Mouse (Mus musculus) macrophage (primary cell): ENCODE data around the gene Mul1. TPM values are rescaled to one million over a fixed set of nuclear protein-coding genes. Genes with fewer than 3 reads are reported as not detected.

Source experiments
- H3K27ac ChIP-seq: fragments of 350-480 bp; formaldehyde crosslinking; 2 replicates; pipeline ENCODE4 v1.9.0; 2021
- H3K36me3 ChIP-seq: fragments of 350-480 bp; formaldehyde crosslinking; 2 replicates; pipeline ENCODE4 v1.9.0; 2021; ENCODE audit errors: inconsistent target
- H3K4me3 ChIP-seq: fragments of 350-480 bp; formaldehyde crosslinking; 2 replicates; pipeline ENCODE4 v1.9.0; 2021; ENCODE audit errors: inconsistent target
- H3K79me2 ChIP-seq: fragments of 350-480 bp; formaldehyde crosslinking; 2 replicates; pipeline ENCODE4 v1.9.0; 2021; ENCODE audit errors: inconsistent target
- WGBS: methylation state at CpG from one replicate; pipeline ENCODE4 v1.1.7; 2026; ENCODE audit warnings: inconsistent platforms; ENCODE audit not compliant: missing documents; 5-methylcytosine and 5-hydroxymethylcytosine counted together
- polyA plus RNA-seq: library from polyadenylated mRNA; stranded (reverse); fragments of 250-400 nt; gene quantifications from 3 replicates; pipeline ENCODE4 v1.2.4, GENCODE M21; 2018; ENCODE audit warnings: inconsistent platforms

Gene Mul1
- polyA plus RNA-seq, 1 experiment from 2014 or later = 10.2 TPM

GRCm38 (mm10) chr4:138462971-138463831 is 28.7 kb downstream of the Mul1 start:
- Histone ChIP-seq H3K36me3 (no peaks in the 10 kb centered on the region), H3K27ac (no peak overlapping the region), H3K4me3 (no peak overlapping the region), H3K79me2 (no peaks in the 10 kb centered on the region)
- WGBS = 3% methylated on average over 11 of the region's 11 CpGs

- Histone ChIP-seq H3K36me3 (no peaks in the 10 kb centered on the region), H3K79me2 (no peaks in the 10 kb centered on the region), H3K27ac (no peak overlapping the region), H3K4me3 (no peak overlapping the region)
- WGBS = 5% methylated on average over 11 of the region's 11 CpGs
Observed at GRCm38 (mm10) chr4:138463832-138464487, 29.5 kb downstream of the Mul1 start.

GRCm38 (mm10) chr4:138464667-138465353 is 30.3 kb downstream of the Mul1 start:
- H3K4me3 ChIP-seq = no peak overlapping the region
- no peak overlapping the region for H3K27ac ChIP-seq
- H3K36me3 ChIP-seq = no peaks in the 10 kb centered on the region
- H3K79me2 ChIP-seq = no peaks in the 10 kb centered on the region
- WGBS = 4% methylated on average over 18 of the region's 22 CpGs

- Histone ChIP-seq H3K4me3 (no peak overlapping the region), H3K36me3 (no peaks in the 10 kb centered on the region), H3K79me2 (no peaks in the 10 kb centered on the region), H3K27ac (no peak overlapping the region)
- 32% methylated on average over 8 of the region's 8 CpGs for WGBS
Observed at GRCm38 (mm10) chr4:138465446-138465845, 31.0 kb downstream of the Mul1 start.

GRCm38 (mm10) chr4:138466690-138467089 is 32.2 kb downstream of the Mul1 start:
- Histone ChIP-seq H3K27ac (no peak overlapping the region), H3K36me3 (no peaks in the 10 kb centered on the region), H3K4me3 (no peak overlapping the region), H3K79me2 (no peaks in the 10 kb centered on the region)
- 52% methylated on average over 6 of the region's 6 CpGs for whole genome bisulfite sequencing

GRCm38 (mm10) chr4:138467451-138467850 is 33.0 kb downstream of the Mul1 start:
- Histone ChIP-seq H3K4me3 (no peak overlapping the region), H3K27ac (no peak overlapping the region), H3K36me3 (no peaks in the 10 kb centered on the region), H3K79me2 (no peaks in the 10 kb centered on the region)
- 90% methylated on average over 5 of the region's 5 CpGs for WGBS

- no peaks in the 10 kb centered on the region for H3K79me2 ChIP-seq
- H3K36me3 ChIP-seq = no peaks in the 10 kb centered on the region
- H3K4me3 ChIP-seq = no peak overlapping the region
- 27% methylated on average over 7 of the region's 7 CpGs for WGBS
- no peak overlapping the region for H3K27ac ChIP-seq
Observed at GRCm38 (mm10) chr4:138469080-138469479, 34.6 kb downstream of the Mul1 start.

GRCm38 (mm10) chr4:138471241-138471640 is 36.8 kb downstream of the Mul1 start:
- no peaks in the 10 kb centered on the region for H3K36me3 ChIP-seq
- WGBS = 69% methylated on average over 7 of the region's 7 CpGs

GRCm38 (mm10) chr4:138479595-138479994 is 45.1 kb downstream of the Mul1 start:
- H3K36me3 ChIP-seq = no peaks in the 10 kb centered on the region
- no peaks in the 10 kb centered on the region for H3K79me2 ChIP-seq
- no peak overlapping the region for H3K4me3 ChIP-seq
- no peak overlapping the region for H3K27ac ChIP-seq
- 81% methylated on average over 7 of the region's 7 CpGs for WGBS

More at GRCm38 (mm10) chr4:138471241-138471640, 36.8 kb downstream of the Mul1 start:
- H3K4me3 ChIP-seq = no peak overlapping the region
- H3K79me2 ChIP-seq = no peaks in the 10 kb centered on the region
- no peak overlapping the region for H3K27ac ChIP-seq

- WGBS = 15% methylated on average over 9 of the region's 9 CpGs
Observed at GRCm38 (mm10) chr4:138480962-138481361, 46.5 kb downstream of the Mul1 start.

GRCm38 (mm10) chr4:138482721-138483120 is 48.2 kb downstream of the Mul1 start:
- Histone ChIP-seq H3K36me3 (no peaks in the 10 kb centered on the region), H3K4me3 (no peak overlapping the region), H3K79me2 (no peaks in the 10 kb centered on the region), H3K27ac (no peak overlapping the region)
- WGBS = 28% methylated on average over 8 of the region's 8 CpGs

More at GRCm38 (mm10) chr4:138480962-138481361, 46.5 kb downstream of the Mul1 start:
- H3K79me2 ChIP-seq = no peaks in the 10 kb centered on the region
- H3K36me3 ChIP-seq = no peaks in the 10 kb centered on the region
- no peak overlapping the region for H3K4me3 ChIP-seq
- H3K27ac ChIP-seq = no peak overlapping the region

- 79% methylated on average over 8 of the region's 8 CpGs for WGBS
- no peak overlapping the region for H3K4me3 ChIP-seq
- H3K27ac ChIP-seq = no peak overlapping the region
- H3K79me2 ChIP-seq = no peaks in the 10 kb centered on the region
- no peaks in the 10 kb centered on the region for H3K36me3 ChIP-seq
Observed at GRCm38 (mm10) chr4:138488241-138488640, 53.8 kb downstream of the Mul1 start.

GRCm38 (mm10) chr4:138491088-138491487 is 56.6 kb downstream of the Mul1 start:
- H3K27ac ChIP-seq = no peak overlapping the region
- no peaks in the 10 kb centered on the region for H3K79me2 ChIP-seq
- no peak overlapping the region for H3K4me3 ChIP-seq
- WGBS = 80% methylated on average over 4 of the region's 4 CpGs
- H3K36me3 ChIP-seq = no peaks in the 10 kb centered on the region
